Mouse (Mus musculus) lung, adult 2 months (tissue): ENCODE results near the gene Zfp385b. TPM values are rescaled to one million over a fixed set of nuclear protein-coding genes. Genes with fewer than 3 reads are reported as not detected.

ENCODE experiments used
- DNase-seq: peaks from one replicate; pipeline ENCODE4 v3.0.0; 2022
- H3K4me1 ChIP-seq: fragments of 200-500 bp; 2 replicates; pipeline ENCODE4 v1.6.1; 2011; ENCODE audit warnings: low read length; ENCODE audit not compliant: control insufficient read depth, insufficient read depth
- H3K4me3 ChIP-seq: fragments of 200-500 bp; replicated peaks from 2 replicates; pipeline ENCODE3; 2011; ENCODE audit warnings: low read depth, mild to moderate bottlenecking, control low read depth, low read length; ENCODE audit errors: extremely low read depth
- CTCF ChIP-seq: fragments of 200-500 bp; IDR thresholded peaks from 2 replicates; pipeline ENCODE4 v1.5.1; 2011; ENCODE audit warnings: mild to moderate bottlenecking, low read length, control low read depth; ENCODE audit not compliant: insufficient read depth
- POLR2A ChIP-seq: fragments of 200-500 bp; IDR thresholded peaks from 2 replicates; pipeline ENCODE4 v1.6.1; 2011; ENCODE audit warnings: low read depth, mild to moderate bottlenecking, control low read depth, low read length, borderline replicate concordance; ENCODE audit errors: extremely low read depth
- WGBS: fragments of 180-500 bp; shearing (Covaris S2); methylation state at CpG from one replicate; pipeline ENCODE4 v1.1.7; 2018; 5-methylcytosine and 5-hydroxymethylcytosine counted together
- polyA plus RNA-seq: library from polyadenylated mRNA; depleted of rRNA; stranded (reverse); fragments of >200 nt; gene quantifications from 2 replicates; pipeline ENCODE4 v1.2.3, GENCODE M21; 2012

The Zfp385b gene
- polyA plus RNA-seq, 1 experiment: 5.2 TPM

DNA sequence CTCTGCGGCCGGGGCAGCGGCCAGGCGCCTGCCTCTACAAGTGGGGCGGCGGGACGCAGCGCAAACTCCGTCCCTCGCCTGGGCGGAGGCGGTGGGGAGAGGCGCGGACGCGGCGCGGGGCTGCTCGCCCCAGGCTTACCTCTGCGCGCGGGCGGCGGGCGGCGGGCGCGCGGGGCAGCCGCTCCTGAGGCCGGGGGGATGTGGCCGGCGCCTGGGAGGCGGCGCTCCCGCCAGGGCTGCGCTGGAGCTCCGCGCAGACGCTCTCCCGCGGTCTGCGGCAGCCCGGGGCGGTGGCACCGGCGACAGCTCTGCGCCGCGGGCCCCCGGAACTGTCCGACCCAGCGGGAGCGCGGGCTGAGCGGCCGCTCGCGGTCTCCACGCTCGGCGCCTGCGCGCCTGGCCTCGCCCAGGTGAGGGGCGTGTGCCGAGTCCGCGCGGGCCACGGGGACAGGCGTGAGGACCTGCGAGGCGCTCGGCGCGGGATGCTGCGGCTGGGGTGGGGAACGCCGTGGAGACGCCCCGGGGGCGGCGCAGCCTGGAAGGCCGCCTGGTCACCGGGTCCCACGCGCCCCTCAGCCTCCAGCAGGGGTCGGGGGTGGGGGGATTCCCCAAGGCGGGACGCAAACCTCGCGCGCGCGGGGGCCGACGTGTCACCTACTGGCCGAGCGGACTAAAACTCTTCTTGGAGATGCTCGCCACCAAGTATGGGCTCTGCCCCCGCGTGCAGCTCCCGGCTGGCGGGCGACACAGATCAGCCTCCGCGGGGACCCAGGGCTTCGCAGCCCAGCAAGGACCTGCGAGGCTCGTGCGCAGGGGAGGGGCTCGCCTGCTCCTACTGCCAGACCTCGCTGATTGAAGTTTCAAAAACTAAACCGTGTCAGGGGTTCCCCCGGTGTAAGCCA, 2.8 kb downstream of the Zfp385b start:
- Histone ChIP-seq H3K4me3 (no peak overlapping the region), H3K4me1 (no peaks in the 10 kb centered on the region)
- WGBS: under 1% methylated on average over 109 of the region's 116 CpGs
- TF ChIP-seq CTCF (no peak), POLR2A (no peak)
- DNase-seq: no peak

DNA sequence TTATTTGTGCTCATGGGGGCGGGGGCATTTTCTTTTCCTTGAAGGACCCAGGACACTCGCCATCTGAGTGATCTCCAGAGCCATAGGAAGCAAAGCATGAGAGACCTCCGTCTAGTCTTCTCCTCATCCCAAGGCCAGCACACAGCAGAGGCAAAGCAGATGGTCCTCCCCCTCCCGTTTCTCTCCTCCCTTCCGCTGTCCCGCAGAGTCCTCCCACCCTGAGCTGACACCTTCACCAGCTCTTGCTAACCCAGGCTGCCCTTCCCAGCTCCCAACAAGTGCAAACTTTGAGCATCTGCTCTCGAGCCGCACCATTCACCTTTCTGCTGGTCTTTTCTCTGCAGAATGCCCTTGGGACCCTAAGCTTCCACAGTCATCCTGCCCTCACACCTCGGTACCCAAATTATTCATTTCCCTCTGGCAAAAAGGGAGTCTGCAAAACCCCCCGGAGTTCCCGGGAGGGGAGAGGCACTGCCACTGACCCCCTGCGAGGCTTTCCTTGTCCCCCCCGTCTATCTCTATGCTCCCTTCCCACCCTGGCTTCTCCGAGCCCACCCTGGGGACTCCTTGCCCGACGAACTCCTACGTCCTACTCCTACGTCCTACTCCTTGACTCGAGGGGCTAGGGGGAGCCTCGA, 3.5 kb downstream of the Zfp385b start:
- H3K4me1 ChIP-seq: no peaks in the 10 kb centered on the region
- no peak for TF ChIP-seq CTCF
- no peak for TF ChIP-seq POLR2A
- no peak for DNase-seq
- peak overlapping the region; percentile 10 for H3K4me3 ChIP-seq
- WGBS: 6% methylated on average over 20 of the region's 20 CpGs

DNA sequence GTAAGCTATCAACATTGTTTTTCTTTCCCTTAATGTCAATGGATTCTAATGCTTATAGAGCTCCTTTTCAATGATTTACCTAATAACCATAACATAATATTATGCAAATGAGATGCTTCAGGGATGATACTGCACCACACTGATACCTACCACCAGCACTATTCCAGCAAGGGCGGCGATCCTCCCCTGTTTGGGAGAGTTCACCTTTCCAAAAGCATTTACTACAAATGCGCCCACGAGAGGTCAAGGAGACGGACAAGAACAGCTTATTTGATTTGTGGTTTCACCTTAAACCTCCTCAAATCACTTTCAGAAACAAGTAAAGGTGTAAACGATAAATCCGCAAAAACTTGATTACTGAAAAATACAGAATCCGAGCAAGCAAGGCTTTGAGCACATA, 4.5 kb downstream of the Zfp385b start:
- Histone ChIP-seq H3K4me3 (no peak overlapping the region), H3K4me1 (no peaks in the 10 kb centered on the region)
- TF ChIP-seq CTCF (no peak), POLR2A (no peak)
- 80% methylated on average over 8 of the region's 8 CpGs for WGBS
- no peak for DNase-seq

DNA sequence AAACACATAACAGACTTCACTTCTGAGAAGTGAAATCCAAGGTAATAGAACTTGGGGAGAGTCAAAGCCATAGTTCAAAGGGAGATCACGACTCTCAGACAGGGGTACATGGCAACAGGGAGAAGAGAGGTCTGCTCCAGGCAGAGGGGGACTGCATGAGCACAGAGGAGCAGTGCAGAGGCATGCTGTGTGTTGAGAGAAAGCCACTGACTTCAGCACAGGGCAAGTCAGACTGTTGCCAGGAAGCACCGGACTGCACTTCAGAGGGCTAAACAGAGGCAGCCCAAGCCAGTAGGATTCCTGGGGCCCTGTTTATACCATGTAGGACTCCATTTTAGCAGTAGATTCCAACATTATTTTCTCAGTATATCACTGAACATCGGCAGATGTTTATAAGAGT, 6.4 kb downstream of the Zfp385b start:
- 61% methylated on average over 3 of the region's 3 CpGs for WGBS
- Histone ChIP-seq H3K4me1 (no peaks in the 10 kb centered on the region), H3K4me3 (no peak overlapping the region)
- TF ChIP-seq POLR2A (no peak), CTCF (no peak)
- no peak for DNase-seq

DNA sequence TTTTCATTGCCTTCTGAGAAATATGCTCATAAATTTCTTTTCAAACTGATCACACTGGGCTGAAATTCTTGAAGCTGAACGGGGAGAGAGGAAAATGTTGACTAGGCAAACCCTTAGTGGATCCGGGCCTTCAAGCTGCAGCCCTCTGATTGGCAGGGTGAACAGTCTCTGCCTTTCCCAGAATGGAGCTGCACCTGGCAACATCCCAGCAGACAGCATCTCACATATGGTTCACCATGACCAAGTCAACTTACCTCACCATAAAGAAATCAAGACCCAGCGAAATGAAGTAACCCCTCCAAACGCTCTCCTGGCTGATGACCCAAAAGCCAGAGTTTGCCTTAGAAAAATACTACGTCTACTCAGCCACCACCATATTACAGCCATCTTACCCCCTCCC, 8.7 kb downstream of the Zfp385b start:
- H3K4me1 ChIP-seq: no peaks in the 10 kb centered on the region
- no peak for DNase-seq
- 91% methylated on average over 5 of the region's 5 CpGs for WGBS
- TF ChIP-seq POLR2A (no peak), CTCF (no peak)
- no peak overlapping the region for H3K4me3 ChIP-seq

DNA sequence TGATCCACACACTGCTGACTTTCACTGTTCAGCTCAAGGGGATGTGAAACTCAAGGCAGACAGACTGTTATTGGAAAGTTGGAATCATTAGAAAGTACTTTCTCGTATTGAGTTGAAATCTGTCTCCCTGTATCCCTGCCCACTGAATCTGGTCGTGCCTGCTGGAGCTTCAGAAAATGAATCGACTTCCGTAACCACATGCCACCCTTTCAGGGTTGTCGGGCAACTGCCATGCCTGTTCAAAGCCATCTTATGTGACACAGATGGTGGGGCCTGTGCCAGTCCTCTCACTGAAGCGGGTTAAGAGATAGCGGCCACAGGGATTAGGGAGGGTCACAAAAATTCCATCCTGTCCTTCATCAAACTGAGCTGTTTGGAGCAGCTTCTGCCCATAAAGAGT, 14.7 kb downstream of the Zfp385b start:
- WGBS: 85% methylated on average over 7 of the region's 7 CpGs
- DNase-seq: no peak
- TF ChIP-seq CTCF: no peak
- no peak for TF ChIP-seq POLR2A
- Histone ChIP-seq H3K4me3 (no peak overlapping the region), H3K4me1 (no peaks in the 10 kb centered on the region)

DNA sequence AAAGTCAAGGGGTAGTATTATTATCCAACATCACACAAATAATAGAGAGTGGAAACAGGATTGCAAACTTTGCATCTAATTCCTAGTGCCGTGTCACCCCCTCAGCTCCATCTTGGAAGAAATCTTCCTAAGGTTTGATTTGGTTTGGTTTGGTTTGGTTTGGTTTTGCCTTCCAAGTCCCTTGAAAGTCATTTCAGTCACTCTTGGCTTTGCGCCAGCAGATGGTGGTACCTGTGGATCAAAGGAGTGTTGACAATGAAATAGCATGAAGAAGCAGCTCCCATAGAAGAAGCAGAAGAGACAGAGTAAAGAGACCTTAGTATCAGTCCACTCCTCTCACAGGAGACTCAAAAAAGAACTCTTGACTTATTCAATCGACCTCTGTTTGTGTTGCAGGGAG, 17.1 kb downstream of the Zfp385b start:
- TF ChIP-seq POLR2A (no peak), CTCF (no peak)
- Histone ChIP-seq H3K4me1 (no peaks in the 10 kb centered on the region), H3K4me3 (no peak overlapping the region)
- DNase-seq: no peak
- WGBS: 78% methylated on average over 3 of the region's 3 CpGs

DNA sequence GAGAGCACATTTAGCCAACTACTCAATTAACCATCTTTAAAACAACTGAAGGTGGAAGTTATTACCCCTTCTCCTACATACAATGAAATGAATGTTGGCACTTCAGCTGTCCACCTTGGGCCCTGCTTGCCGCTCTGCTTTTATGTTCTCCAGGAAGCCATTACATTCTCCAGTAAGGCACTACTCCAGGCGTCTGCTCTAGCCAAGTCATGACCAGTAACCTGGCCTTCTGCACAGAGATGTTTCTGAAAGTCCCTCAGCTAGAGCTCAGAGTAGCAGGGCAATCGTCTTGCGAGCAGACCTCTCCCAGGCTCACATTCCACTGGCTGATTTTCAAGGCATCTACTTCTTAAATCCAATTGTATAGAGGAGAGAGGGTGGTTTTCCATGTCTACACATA, 18.0 kb downstream of the Zfp385b start:
- Histone ChIP-seq H3K4me3 (no peak overlapping the region), H3K4me1 (no peaks in the 10 kb centered on the region)
- DNase-seq: no peak
- no peak for TF ChIP-seq POLR2A
- TF ChIP-seq CTCF: no peak
- 87% methylated on average over 4 of the region's 4 CpGs for whole genome bisulfite sequencing

DNA sequence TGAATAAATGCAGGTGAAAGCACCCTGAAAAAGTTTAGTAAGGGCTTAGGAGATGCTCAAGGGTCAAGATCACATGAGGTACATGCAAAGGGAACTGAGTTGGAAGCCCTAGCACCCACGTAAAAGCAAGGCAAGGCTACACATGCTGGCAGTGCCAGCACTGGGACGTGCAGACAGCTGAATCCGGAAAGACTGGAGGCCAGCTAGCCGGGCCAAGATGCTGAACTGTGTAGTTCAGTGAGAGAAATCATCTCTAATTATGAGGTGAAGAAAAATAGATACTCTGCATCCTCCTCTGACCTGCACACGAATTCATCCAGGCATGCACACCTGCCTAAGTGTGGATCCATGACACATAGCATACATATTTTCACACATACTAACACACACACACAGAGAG, 18.4 kb downstream of the Zfp385b start:
- TF ChIP-seq CTCF: no peak
- no peak for TF ChIP-seq POLR2A
- DNase-seq: no peak
- no peak overlapping the region for H3K4me3 ChIP-seq
- WGBS: 73% methylated on average over 5 of the region's 5 CpGs
- no peaks in the 10 kb centered on the region for H3K4me1 ChIP-seq

DNA sequence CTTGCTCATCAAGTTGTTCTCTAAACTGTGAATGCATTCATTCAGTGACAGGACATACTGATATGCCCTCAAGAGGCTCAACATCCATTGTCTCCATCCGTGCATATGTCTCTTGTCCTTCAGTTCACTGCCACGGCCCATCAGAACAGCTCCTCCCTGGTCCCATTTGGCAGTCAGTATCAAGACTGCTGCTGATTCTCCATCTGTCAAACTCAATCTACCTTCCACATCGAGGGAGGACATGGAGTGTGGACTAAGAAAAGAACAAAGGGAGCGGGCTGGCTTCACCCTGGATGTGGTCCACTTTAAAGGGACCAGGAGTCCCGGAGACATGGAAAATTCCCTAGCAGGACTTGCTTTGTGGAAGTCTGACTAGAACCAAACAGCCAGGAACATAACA, 22.2 kb downstream of the Zfp385b start:
- Histone ChIP-seq H3K4me1 (no peaks in the 10 kb centered on the region), H3K4me3 (no peak overlapping the region)
- DNase-seq: no peak
- WGBS: 66% methylated on average over 5 of the region's 5 CpGs
- no peak for TF ChIP-seq CTCF
- no peak for TF ChIP-seq POLR2A
